Mouse (Mus musculus): ENCODE measurements around the gene Ubtd2.

- TF ChIP-seq CTCF (IDR thresholded peaks at IDR 0.05; ENCODE audit: low read depth) (no peak), EP300 (IDR thresholded peaks at IDR 0.05; ENCODE audit: low read depth) (no peak)
These were observed 101.3 kb downstream of the Ubtd2 start for GRCm38 (mm10) chr11:32556333-32556990.

Measured in liver, postnatal 0 days (tissue).